Mouse (Mus musculus): ENCODE measurements around the gene Gm21915. TPM values are rescaled to one million over a fixed set of nuclear protein-coding genes. Genes with fewer than 3 reads are reported as not detected.

Gene Gm21915
- polyA plus RNA-seq (2015; fragmentation: Nextera tagmentation; extraction: Ambion mirVana) = not detected in 2 replicates

- Histone ChIP-seq H3K4me2 (ENCODE audit: low read depth, low read length) (no peak within 1 kb of the TSS), H3K9me3 (replicated peaks; ENCODE audit: control insufficient read depth, low read length) (no peaks in the 10 kb centered on the region), H3K27me3 (ENCODE audit: control insufficient read depth, insufficient read depth, low read length) (no peaks in the 10 kb centered on the region), H3K27ac (ENCODE audit: low read length) (no peak within 1 kb of the TSS), H3K9ac (ENCODE audit: low read length) (no peak within 1 kb of the TSS), H3K4me3 (replicated peaks; ENCODE audit: low read length) (no peak within 1 kb of the TSS), H3K36me3 (ENCODE audit: control insufficient read depth, insufficient read depth, low read length) (no peaks in the 10 kb centered on the region), H3K4me1 (ENCODE audit: control insufficient read depth, insufficient read depth, low read length) (peaks cover 4% of the 10 kb centered on the region; the same call in 1 of the 2 replicates)
- 80% methylated on average over 3 of the region's 3 CpGs for WGBS
- ATAC-seq (ENCODE audit: insufficient read depth, low FRiP score) = no peak
Observed at GRCm38 (mm10) chr9:40670313-40670712, at the start of gene Gm21915. Gene Gm21915, plus strand, starts transcription at chr9:40670613.

GRCm38 (mm10) chr9:40622265-40622664 is 48.1 kb upstream of the Gm21915 start:
- Histone ChIP-seq H3K27ac (ENCODE audit: low read length) (no peak overlapping the region), H3K27me3 (ENCODE audit: control insufficient read depth, insufficient read depth, low read length) (no peaks in the 10 kb centered on the region), H3K9me3 (replicated peaks; ENCODE audit: control insufficient read depth, low read length) (no peaks in the 10 kb centered on the region), H3K4me2 (ENCODE audit: low read depth, low read length) (no peak overlapping the region), H3K36me3 (ENCODE audit: control insufficient read depth, insufficient read depth, low read length) (no peaks in the 10 kb centered on the region), H3K4me1 (ENCODE audit: control insufficient read depth, insufficient read depth, low read length) (peaks cover 5% of the 10 kb centered on the region), H3K9ac (ENCODE audit: low read length) (no peak overlapping the region), H3K4me3 (replicated peaks; ENCODE audit: low read length) (no peak overlapping the region)
- no peak for ATAC-seq (ENCODE audit: insufficient read depth, low FRiP score)
- WGBS = 91% methylated on average over 3 of the region's 3 CpGs

DNA sequence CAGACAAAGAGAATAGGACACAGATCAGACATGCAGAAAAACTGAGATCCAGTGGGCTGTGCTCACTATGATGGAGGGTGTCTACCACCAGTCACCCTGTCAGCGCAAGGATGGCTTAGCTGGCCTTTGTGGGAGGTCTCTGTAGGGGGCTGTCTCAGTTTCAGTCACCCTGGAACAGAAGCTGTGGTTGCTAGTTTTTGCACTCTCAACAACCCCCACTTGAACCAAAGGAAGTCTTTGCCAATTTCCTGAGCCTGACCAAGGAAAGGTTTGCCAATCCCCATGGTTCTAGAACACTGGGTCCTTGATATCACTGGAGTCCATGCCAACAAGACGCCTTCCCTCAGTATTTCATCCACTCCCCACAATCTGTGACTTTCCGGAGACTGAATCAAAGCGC is 47.6 kb upstream of the Gm21915 start:
- Histone ChIP-seq H3K9me3 (replicated peaks; ENCODE audit: control insufficient read depth, low read length) (no peaks in the 10 kb centered on the region), H3K27ac (ENCODE audit: low read length) (no peak overlapping the region), H3K4me1 (ENCODE audit: control insufficient read depth, insufficient read depth, low read length) (no peaks in the 10 kb centered on the region; the same call in 1 of the 2 replicates), H3K27me3 (ENCODE audit: control insufficient read depth, insufficient read depth, low read length) (no peaks in the 10 kb centered on the region), H3K4me3 (replicated peaks; ENCODE audit: low read length) (no peak overlapping the region), H3K36me3 (ENCODE audit: control insufficient read depth, insufficient read depth, low read length) (no peaks in the 10 kb centered on the region), H3K9ac (ENCODE audit: low read length) (no peak overlapping the region), H3K4me2 (ENCODE audit: low read depth, low read length) (no peak overlapping the region)
- WGBS = 88% methylated on average over 4 of the region's 4 CpGs
- no peak for ATAC-seq (ENCODE audit: insufficient read depth, low FRiP score)

DNA sequence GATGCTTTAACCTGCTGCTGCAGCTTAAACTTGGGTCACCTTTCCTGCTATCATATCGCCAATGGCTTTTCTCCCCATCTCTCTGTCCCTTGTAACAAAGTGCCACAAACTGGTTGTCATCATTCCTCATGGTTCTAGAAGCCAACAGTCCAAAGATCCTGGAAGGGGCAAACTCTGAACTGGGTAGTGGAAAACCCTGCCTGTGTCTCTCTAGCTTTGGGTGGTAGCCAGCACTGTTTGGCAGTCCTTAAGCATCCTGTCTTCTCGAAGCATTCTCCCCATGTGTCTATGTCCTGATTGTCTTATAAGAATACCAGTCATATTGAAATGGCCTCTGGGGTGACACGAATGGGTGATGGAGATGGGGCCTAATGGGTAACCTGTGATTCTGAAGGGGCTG is 45.1 kb upstream of the Gm21915 start:
- no peak overlapping the region for H3K4me3 ChIP-seq (replicated peaks; ENCODE audit: low read length)
- ATAC-seq (ENCODE audit: insufficient read depth, low FRiP score) = no peak
- 80% methylated on average over 3 of the region's 3 CpGs for WGBS

DNA sequence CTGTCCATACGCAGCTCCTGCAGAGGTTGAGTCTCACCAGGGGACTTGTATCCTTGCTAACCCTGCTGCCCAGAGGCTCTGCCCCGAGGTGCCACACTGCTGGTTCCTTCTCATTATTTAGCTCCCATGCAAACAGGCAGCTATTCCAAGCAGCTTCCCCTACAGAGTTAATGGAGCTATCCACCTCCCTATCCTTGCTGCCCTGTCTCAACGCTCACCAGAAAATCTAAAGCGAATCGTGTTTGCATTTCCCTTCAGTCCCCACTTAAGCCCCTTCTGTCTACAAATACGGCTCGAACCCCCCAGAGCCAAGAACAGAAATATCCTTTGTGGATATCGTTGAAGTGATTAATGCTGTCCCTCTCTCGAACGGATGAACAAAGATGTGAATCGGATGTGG is 43.8 kb upstream of the Gm21915 start:
- no peak for ATAC-seq (ENCODE audit: insufficient read depth, low FRiP score)
- H3K4me2 ChIP-seq (ENCODE audit: low read depth, low read length) = no peak overlapping the region
- H3K36me3 ChIP-seq (ENCODE audit: control insufficient read depth, insufficient read depth, low read length) = no peaks in the 10 kb centered on the region
- H3K9me3 ChIP-seq (replicated peaks; ENCODE audit: control insufficient read depth, low read length) = no peaks in the 10 kb centered on the region
- H3K27me3 ChIP-seq (ENCODE audit: control insufficient read depth, insufficient read depth, low read length) = no peaks in the 10 kb centered on the region
- 32% methylated on average over 11 of the region's 11 CpGs for WGBS
- no peaks in the 10 kb centered on the region for H3K4me1 ChIP-seq (ENCODE audit: control insufficient read depth, insufficient read depth, low read length)
- H3K4me3 ChIP-seq (replicated peaks; ENCODE audit: low read length) = no peak overlapping the region
- H3K9ac ChIP-seq (ENCODE audit: low read length) = no peak overlapping the region
- no peak overlapping the region for H3K27ac ChIP-seq (ENCODE audit: low read length)

More for the DNA sequence above, 45.1 kb upstream of the Gm21915 start:
- Histone ChIP-seq H3K9me3 (replicated peaks; ENCODE audit: control insufficient read depth, low read length) (no peaks in the 10 kb centered on the region), H3K9ac (ENCODE audit: low read length) (no peak overlapping the region), H3K4me1 (ENCODE audit: control insufficient read depth, insufficient read depth, low read length) (no peaks in the 10 kb centered on the region), H3K4me2 (ENCODE audit: low read depth, low read length) (no peak overlapping the region), H3K27me3 (ENCODE audit: control insufficient read depth, insufficient read depth, low read length) (no peaks in the 10 kb centered on the region), H3K27ac (ENCODE audit: low read length) (no peak overlapping the region), H3K36me3 (ENCODE audit: control insufficient read depth, insufficient read depth, low read length) (no peaks in the 10 kb centered on the region)

- no peaks in the 10 kb centered on the region for H3K9me3 ChIP-seq (replicated peaks; ENCODE audit: control insufficient read depth, low read length)
- no peaks in the 10 kb centered on the region for H3K36me3 ChIP-seq (ENCODE audit: control insufficient read depth, insufficient read depth, low read length)
- no peak overlapping the region for H3K4me3 ChIP-seq (replicated peaks; ENCODE audit: low read length)
- no peak overlapping the region for H3K4me2 ChIP-seq (ENCODE audit: low read depth, low read length)
- no peak for ATAC-seq (ENCODE audit: insufficient read depth, low FRiP score)
- H3K9ac ChIP-seq (ENCODE audit: low read length) = no peak overlapping the region
- no peaks in the 10 kb centered on the region for H3K4me1 ChIP-seq (ENCODE audit: control insufficient read depth, insufficient read depth, low read length)
- no peaks in the 10 kb centered on the region for H3K27me3 ChIP-seq (ENCODE audit: control insufficient read depth, insufficient read depth, low read length)
- H3K27ac ChIP-seq (ENCODE audit: low read length) = no peak overlapping the region
- 50% methylated on average over 9 of the region's 9 CpGs for WGBS
Observed at GRCm38 (mm10) chr9:40627146-40627713, 43.2 kb upstream of the Gm21915 start.

GRCm38 (mm10) chr9:40628130-40629069 is 42.0 kb upstream of the Gm21915 start:
- H3K27me3 ChIP-seq (ENCODE audit: control insufficient read depth, insufficient read depth, low read length) = no peaks in the 10 kb centered on the region
- no peak for ATAC-seq (ENCODE audit: insufficient read depth, low FRiP score)
- H3K36me3 ChIP-seq (ENCODE audit: control insufficient read depth, insufficient read depth, low read length) = no peaks in the 10 kb centered on the region
- no peak overlapping the region for H3K4me3 ChIP-seq (replicated peaks; ENCODE audit: low read length)
- 61% methylated on average over 20 of the region's 20 CpGs for WGBS
- H3K27ac ChIP-seq (ENCODE audit: low read length) = no peak overlapping the region
- H3K9ac ChIP-seq (ENCODE audit: low read length) = no peak overlapping the region
- H3K4me2 ChIP-seq (ENCODE audit: low read depth, low read length) = no peak overlapping the region
- H3K9me3 ChIP-seq (replicated peaks; ENCODE audit: control insufficient read depth, low read length) = no peaks in the 10 kb centered on the region
- no peaks in the 10 kb centered on the region for H3K4me1 ChIP-seq (ENCODE audit: control insufficient read depth, insufficient read depth, low read length)

GRCm38 (mm10) chr9:40629441-40629840 is 41.0 kb upstream of the Gm21915 start:
- Histone ChIP-seq H3K4me1 (ENCODE audit: control insufficient read depth, insufficient read depth, low read length) (no peaks in the 10 kb centered on the region), H3K9me3 (replicated peaks; ENCODE audit: control insufficient read depth, low read length) (no peaks in the 10 kb centered on the region), H3K4me3 (replicated peaks; ENCODE audit: low read length) (no peak overlapping the region), H3K27ac (ENCODE audit: low read length) (no peak overlapping the region), H3K9ac (ENCODE audit: low read length) (no peak overlapping the region), H3K27me3 (ENCODE audit: control insufficient read depth, insufficient read depth, low read length) (no peaks in the 10 kb centered on the region), H3K4me2 (ENCODE audit: low read depth, low read length) (no peak overlapping the region), H3K36me3 (ENCODE audit: control insufficient read depth, insufficient read depth, low read length) (no peaks in the 10 kb centered on the region)
- no peak for ATAC-seq (ENCODE audit: insufficient read depth, low FRiP score)
- 54% methylated on average over 13 of the region's 13 CpGs for whole genome bisulfite sequencing

DNA sequence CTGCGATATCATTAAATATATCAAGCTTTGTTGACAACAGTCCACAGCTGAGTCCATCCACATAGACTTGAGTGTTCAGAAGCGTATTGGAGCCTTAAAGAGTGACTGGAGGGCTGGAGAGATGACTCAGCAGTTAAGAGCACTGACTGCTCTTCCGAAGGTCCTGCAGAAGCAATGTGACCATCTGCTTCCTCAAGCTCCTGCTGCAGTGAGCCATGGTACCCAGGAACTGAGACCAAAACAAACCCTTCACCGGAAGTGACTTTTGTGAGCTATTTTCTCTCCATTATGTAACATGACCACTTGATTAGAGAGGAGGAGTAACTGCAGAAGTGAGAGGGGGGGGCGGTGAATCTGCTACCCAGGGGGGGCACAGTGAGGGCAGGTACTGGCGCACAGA is 39.3 kb upstream of the Gm21915 start:
- no peaks in the 10 kb centered on the region for H3K27me3 ChIP-seq (ENCODE audit: control insufficient read depth, insufficient read depth, low read length)
- no peak overlapping the region for H3K9ac ChIP-seq (ENCODE audit: low read length)
- no peak overlapping the region for H3K4me2 ChIP-seq (ENCODE audit: low read depth, low read length)
- ATAC-seq (ENCODE audit: insufficient read depth, low FRiP score) = no peak
- no peaks in the 10 kb centered on the region for H3K36me3 ChIP-seq (ENCODE audit: control insufficient read depth, insufficient read depth, low read length)
- H3K9me3 ChIP-seq (replicated peaks; ENCODE audit: control insufficient read depth, low read length) = no peaks in the 10 kb centered on the region
- no peaks in the 10 kb centered on the region for H3K4me1 ChIP-seq (ENCODE audit: control insufficient read depth, insufficient read depth, low read length)
- 51% methylated on average over 6 of the region's 6 CpGs for WGBS
- no peak overlapping the region for H3K27ac ChIP-seq (ENCODE audit: low read length)
- no peak overlapping the region for H3K4me3 ChIP-seq (replicated peaks; ENCODE audit: low read length)

Measured in stomach, embryonic 16.5 days (tissue).